Mouse (Mus musculus) NIH3T3 (cell line): ENCODE data around the gene Ctdsp1.

Experiments
- DNase-seq: peaks from one replicate; pipeline ENCODE4 v3.0.0-alpha.2; 2012; ENCODE audit warnings: low read depth

Gene Ctdsp1

DNA sequence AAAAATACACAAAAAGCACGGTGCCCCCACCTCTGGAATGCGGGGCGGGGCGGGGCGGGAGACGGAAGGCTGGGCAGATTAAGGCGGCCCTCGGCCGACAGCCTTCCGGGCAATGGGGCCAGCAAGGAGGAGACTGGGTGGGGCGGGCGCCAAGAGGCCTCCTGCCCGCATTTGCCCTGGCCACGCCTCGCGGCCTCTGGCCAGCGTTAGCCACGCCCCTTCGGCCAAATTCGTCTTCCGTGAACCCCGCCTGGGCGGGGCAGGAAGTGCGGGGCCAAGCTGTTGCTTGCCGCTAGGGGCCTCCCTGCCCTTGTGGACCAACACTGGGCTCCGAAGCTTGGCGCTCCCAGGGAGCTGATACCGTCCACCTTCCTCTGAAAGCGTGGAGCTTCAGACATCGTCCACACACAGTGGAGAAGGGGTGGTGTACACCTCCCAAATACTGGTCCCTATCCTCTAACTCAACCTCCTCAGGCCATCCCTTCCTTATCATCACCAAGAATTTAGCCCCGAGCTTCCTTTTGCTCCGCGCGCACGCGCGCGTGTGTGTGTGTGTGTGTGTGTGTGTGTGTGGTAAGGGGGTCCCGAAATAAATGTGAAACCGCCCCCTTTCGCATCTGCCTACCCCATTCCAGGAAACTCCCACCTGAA, 6.1 kb downstream of the Ctdsp1 start:
- DNase-seq, result peak; percentile 100

DNA sequence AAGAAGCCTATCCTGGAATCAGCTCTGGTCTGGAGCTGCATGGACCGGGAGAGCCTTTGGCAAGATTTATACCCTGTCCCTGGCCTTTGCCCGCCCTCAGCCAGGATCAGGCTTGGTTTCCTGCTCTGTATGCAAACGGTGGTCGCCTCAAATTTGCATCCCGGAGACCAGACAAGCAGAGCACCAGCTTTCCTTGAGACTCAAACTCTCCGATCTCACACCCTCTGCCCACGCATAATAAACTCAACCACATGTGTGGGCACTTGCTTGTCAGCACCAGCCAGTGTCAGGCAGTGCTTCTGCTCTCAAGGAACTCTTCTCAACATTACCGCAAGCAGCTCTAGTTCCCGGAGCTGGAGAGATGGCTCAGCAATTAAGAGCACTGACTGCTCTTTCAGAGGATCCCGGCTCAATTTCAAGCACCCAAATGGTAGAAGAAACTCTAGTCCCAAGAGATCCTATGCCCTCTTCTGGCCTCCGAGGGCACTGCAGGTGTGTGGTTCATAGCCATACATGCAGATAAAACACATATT, 6.7 kb downstream of the Ctdsp1 start:
- DNase-seq, result peak; percentile 79

GRCm38 (mm10) chr1:74400531-74400930, 9.2 kb downstream of the Ctdsp1 start:
- no peak for DNase-seq

- DNase-seq, result no peak
Observed at GRCm38 (mm10) chr1:74401015-74401702, 9.8 kb downstream of the Ctdsp1 start.

DNA sequence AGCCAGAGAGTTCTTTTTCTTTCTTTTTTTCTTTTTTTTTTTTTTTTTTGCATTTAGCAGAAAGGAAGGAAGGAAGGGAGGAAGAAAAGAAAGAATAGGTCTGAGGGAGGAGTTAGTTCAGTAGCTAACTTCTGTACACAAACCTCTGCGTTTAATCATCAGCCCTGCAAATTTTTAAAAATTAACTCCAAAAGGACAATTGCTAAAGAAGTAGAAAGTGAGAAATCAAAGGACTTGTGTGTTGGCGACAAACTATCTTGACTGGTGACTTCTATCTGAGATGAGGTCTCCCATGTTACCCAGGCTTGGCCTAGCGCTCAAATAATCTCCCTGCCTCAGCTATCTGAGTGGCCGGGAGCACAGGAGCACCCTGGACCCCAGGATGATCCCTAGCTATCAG, 12.9 kb downstream of the Ctdsp1 start:
- DNase-seq, result no peak

DNA sequence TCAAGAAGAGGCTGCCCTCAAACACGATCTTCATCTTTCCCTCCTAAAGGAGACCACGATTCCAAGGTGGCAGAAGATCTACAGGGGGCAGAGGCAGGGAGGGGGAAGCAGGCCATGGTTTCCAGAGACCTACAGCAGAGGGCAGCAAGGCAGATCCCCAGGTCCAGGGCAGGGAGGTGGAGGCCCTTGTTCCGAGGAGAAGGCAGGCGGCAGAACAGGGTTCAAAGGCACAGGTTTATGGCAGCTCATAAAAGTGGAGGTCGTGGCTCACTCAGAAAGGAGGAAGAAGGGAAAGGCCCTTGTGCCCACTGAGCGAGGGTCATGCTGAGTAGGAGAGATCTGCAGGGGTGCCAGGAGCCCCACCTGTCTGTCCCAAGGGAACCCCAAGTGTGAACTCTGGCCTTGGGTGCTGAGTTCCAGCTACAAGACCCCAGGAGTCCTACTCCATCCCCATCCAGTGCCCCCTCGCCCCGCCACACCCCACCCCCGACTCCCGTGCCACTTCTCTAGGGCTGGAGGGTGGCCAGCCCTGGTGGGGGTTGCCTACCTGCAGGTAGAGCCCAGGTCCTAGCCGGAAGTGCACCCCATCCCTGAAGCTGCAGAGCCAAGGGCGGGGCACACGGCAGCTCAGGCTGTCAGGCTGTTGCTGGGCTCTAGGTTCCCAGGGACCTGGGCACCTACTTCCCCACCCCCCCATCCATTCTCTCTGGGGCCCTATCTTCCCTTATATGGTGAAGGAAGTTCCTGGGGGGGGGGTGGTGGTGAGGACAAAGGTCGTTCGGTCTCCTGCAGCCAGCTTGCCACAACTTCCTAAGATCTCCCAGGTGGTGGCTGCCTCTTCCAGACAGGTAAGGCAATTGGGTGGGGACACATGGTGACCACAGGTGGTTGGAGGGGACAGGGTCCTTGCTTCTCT, 17.5 kb downstream of the Ctdsp1 start, which contains the start of gene Vil1:
Vil1 (plus strand) TSS at position 788 of the 916 bp plus-strand sequence.
- DNase-seq, result no peak

- DNase-seq, result no peak
Observed at GRCm38 (mm10) chr1:74411753-74412325, 20.5 kb downstream of the Ctdsp1 start.

- DNase-seq, result no peak
Observed at GRCm38 (mm10) chr1:74412711-74413110, 21.4 kb downstream of the Ctdsp1 start.

GRCm38 (mm10) chr1:74415143-74415542, 23.8 kb downstream of the Ctdsp1 start:
- peak; percentile 43 for DNase-seq

DNA sequence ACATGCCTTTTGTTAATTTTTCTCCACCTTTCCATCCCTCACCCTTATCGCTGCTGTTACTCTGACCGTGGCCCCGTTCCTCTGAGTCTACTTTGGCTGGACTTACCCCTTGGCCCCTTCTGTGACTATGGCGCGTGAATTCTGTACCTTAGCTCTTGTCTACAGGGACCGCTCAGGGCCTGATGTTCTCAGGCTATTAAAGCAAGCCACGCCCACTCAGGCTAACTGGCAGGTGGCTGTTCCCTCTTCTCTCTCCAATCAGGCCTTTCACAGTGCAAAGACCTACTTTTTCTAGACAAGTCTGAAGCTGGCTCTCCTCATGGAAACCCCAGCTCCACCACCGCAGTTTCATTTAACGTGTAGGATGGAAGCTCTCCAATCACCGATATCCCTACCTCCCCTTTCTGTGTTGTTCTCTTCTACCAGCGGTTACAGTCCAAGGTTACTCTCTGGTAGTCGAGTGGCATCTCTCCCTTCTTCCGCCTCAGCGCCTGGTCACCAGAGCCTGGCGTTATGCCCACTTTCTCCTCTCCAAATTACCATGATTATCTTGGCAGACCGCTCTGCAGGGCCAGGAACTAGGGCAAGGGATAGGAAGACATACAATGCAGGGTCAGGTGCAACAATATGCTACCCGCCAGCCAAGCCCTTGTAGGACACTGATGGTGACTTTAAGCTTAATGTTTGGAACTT, 27.6 kb downstream of the Ctdsp1 start:
- DNase-seq, result no peak

DNA sequence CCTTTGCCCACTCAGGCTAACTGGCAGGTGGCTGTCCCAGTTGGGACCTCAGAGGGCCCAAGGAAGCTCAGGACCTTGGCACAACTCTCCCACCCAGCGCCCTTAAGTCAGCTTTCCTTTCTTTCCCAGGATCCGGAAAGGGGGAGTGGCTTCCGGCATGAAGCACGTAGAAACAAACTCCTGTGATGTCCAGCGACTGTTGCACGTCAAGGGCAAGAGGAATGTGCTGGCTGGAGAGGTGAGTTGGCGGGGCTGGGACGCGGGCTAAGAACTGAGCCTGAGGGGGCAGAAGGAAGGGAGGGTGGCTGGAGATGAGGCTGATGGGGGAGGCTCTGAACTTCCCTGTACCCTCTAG, 28.1 kb downstream of the Ctdsp1 start:
- no peak for DNase-seq

- no peak for DNase-seq
Observed at GRCm38 (mm10) chr1:74423147-74423546, 31.8 kb downstream of the Ctdsp1 start.

GRCm38 (mm10) chr1:74425845-74426244, 34.5 kb downstream of the Ctdsp1 start:
- DNase-seq, result no peak

- no peak for DNase-seq
Observed at GRCm38 (mm10) chr1:74433220-74433619, 41.9 kb downstream of the Ctdsp1 start.

DNA sequence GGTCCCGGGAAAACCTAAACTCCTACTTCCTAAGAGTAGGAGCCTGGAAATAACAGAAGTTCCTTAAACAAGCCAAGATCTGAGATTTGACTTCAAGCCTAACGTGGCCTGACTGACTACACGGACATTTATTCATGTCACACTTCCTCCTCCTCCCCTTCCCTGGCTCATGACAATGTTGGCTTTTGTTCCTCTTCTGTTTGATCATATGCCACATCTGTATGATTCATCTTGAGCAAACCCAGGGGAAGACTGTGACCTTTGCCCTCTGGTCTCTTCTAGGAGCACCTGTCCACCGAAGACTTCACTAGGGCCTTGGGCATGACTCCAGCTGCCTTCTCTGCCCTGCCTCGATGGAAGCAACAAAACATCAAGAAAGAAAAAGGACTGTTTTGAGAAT, 43.3 kb downstream of the Ctdsp1 start:
- DNase-seq, result no peak

GRCm38 (mm10) chr1:74435563-74435962, 44.3 kb downstream of the Ctdsp1 start:
- no peak for DNase-seq

- peak; percentile 95 for DNase-seq
Observed at GRCm38 (mm10) chr1:74437702-74438427, 46.6 kb downstream of the Ctdsp1 start.

DNA sequence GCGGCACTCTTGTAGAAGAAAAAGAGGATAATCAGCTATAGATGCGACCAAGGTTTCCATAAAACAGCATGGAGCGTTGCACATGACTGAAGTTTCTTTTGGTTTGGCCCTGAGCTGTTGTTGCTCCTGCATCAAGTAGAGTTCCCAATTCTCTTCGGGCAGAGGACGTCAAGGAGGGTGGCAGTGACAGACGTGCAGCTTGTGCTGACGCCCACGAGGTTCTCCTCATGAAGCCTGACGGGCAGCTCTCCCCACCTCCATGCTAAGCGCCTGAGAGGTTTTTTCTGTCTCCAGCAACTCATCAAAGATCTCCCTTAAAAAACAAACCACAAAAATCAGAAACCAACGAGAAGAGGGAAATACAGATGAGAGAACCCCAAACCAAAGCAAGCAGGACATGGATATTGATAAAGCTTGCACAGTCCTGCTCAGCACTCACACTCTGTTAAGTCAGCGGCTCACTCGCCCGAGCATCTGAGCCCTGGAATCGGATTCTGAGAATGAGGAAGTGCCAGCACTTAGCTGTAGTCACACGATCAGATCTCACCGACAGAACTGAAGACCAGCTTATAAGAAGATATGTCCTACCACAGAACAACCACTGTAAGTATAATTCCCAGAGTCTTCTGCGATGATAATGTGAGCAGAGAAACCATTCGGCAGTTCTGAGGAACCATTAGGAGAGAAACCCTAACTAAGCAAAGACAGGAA, 48.0 kb downstream of the Ctdsp1 start:
- DNase-seq, result no peak

DNA sequence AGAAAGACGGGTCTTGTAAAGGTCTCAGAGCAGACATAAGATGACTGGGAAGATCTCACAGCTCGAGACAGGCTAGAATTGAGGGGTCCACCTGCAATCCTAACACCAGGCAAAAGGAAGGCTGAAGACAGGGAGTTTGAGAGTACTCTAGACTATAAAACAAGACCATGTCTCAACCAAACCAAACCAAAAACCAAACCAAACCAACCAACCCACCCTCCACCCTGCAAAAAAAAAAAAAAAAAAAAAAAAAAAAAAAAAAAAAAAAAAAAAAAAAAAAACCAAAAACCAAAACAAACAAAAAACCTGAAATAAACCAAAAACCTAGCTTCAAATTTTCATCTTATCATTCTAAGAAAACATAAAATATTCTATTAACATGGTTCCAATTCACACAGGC, 53.2 kb downstream of the Ctdsp1 start:
- DNase-seq, result no peak
